Mouse (Mus musculus) liver, postnatal 0 days (tissue): ENCODE results near the gene Ifnar1.
A peak's percentile ranks its signal among the peaks of the same experiment; 100 is the strongest.

ENCODE experiments used
- CTCF ChIP-seq: sonication (generic); IDR thresholded peaks from 2 replicates; pipeline ENCODE4 v1.5.1; 2016; ENCODE audit warnings: antibody characterized with exemption, low read depth
- EP300 ChIP-seq: IDR thresholded peaks from 2 replicates; pipeline ENCODE4 v1.6.1; 2016; ENCODE audit warnings: antibody characterized with exemption, low read depth, mild to moderate bottlenecking

DNA sequence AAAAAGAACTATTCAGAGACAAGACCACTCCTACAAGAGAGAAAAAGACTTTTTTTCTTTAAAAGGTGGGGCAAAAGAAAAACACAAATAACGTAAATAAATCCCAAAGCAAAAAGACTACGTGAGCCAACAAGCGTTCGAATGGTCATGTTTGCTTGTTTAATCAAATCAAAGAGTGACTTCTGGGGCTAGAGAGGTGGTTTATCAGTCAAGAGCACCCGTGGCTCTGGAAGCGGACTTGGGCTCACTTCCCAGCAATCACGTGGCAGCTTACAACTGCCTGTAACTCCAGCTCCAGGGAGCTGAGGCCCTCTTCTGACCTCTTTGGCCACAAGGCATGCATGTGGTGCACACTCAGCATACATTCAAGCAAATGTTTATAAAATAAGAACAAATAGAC lies 43.7 kb upstream of the Ifnar1 start:
- TF ChIP-seq EP300 (peak; percentile 94), CTCF (peak; percentile 64)
